In genomic region chr5:103360775-103361247, GRCm38 (mm10) we compare ENCODE assay signal across 12 mouse cellular contexts.
DNase-seq lines count a peak whose midpoint lies in the region; ATAC-seq and TF ChIP-seq lines count a peak whose summit lies in the region.
"Had no signal": no experiment of that assay in that cellular context is flagged by ENCODE, and none has a peak within 500 bp of the region (broad histone marks: within the 10 kb centered on the region; RNA-seq: fewer than 3 reads in every experiment).

No protein-coding gene starts in this region.

- no peak for TF ChIP-seq CTCF in lung, adult 2 months (IDR thresholded peaks at IDR 0.05; ENCODE audit: insufficient read depth, low read length)
- no peak for TF ChIP-seq CTCF in stomach, postnatal 0 days (IDR thresholded peaks at IDR 0.05; ENCODE audit: low read depth)

- TF ChIP-seq EP300 in stomach, postnatal 0 days (optimal IDR thresholded peaks at IDR 0.05) = no peak

- H3K4me1 ChIP-seq in lung, adult 2 months (ENCODE audit: control insufficient read depth, insufficient read depth, low read length) = peaks cover 6% of the 10 kb centered on the region; the same call in 1 of the 2 replicates
- H3K4me1 ChIP-seq in stomach, postnatal 0 days (replicated peaks; ENCODE audit: control insufficient read depth, insufficient read depth) = no peaks in the 10 kb centered on the region
- 0 out of 2 replicates have a peak, but pooled peaks cover 2% of the 10 kb centered on the region for H3K4me1 ChIP-seq in forebrain, embryonic 11.5 days (replicated peaks; ENCODE audit: control insufficient read depth, insufficient read depth, low read length)
- H3K4me1 ChIP-seq in forebrain, embryonic 15.5 days = peaks cover 14% of the 10 kb centered on the region
- H3K4me1 ChIP-seq: limb, embryonic 13.5 days had no signal

- H3K4me2 ChIP-seq in stomach, postnatal 0 days (replicated peaks; ENCODE audit: low read depth) = no peak overlapping the region
- H3K4me2 ChIP-seq in forebrain, embryonic 11.5 days (ENCODE audit: low read depth, low read length, severe bottlenecking) = no peak overlapping the region
- no peak overlapping the region for H3K4me2 ChIP-seq in forebrain, embryonic 15.5 days (replicated peaks)
- H3K4me2 ChIP-seq: limb, embryonic 13.5 days had no signal

- no peaks in the 10 kb centered on the region for H3K36me3 ChIP-seq in stomach, postnatal 0 days (ENCODE audit: control insufficient read depth, insufficient read depth, low read length)
- H3K36me3 ChIP-seq in forebrain, embryonic 11.5 days (ENCODE audit: control insufficient read depth, insufficient read depth, low read length) = no peaks in the 10 kb centered on the region
- H3K36me3 ChIP-seq in forebrain, embryonic 15.5 days = no peaks in the 10 kb centered on the region
- H3K36me3 ChIP-seq: heart, embryonic 10.5 days; limb, embryonic 13.5 days had no signal

- peak; percentile 4 to 14 for DNase-seq in spleen, postnatal 36 days (ENCODE audit: low spot score in 2 of 2)
- no peak for DNase-seq in spleen, postnatal 4 days (ENCODE audit: low spot score in 2 of 2)
- DNase-seq in lung, adult 2 months = peak; percentile 43
- no peak for DNase-seq in stomach, postnatal 0 days (ENCODE audit: low spot score)
- no peak for DNase-seq in forebrain, embryonic 11.5 days (ENCODE audit: low spot score)
- no peak for DNase-seq in Muller cell, postnatal 12 days (ENCODE audit: inconsistent ontology term)
- DNase-seq in cerebellum, adult 11-12 months = no peak
- DNase-seq: right cerebral cortex, adult 18-20 months had no signal

- ATAC-seq in stomach, postnatal 0 days (ENCODE audit: low FRiP score, low TSS enrichment) = 0 out of 2 replicates have a peak, but pooled peaks have one; percentile 19
- ATAC-seq in forebrain, embryonic 11.5 days (replicated peaks; ENCODE audit: low FRiP score) = no peak
- no peak for ATAC-seq in forebrain, embryonic 15.5 days (replicated peaks)

- H3K4me3 ChIP-seq in lung, adult 2 months (replicated peaks; ENCODE audit: extremely low read depth, low read depth, low read length) = no peak overlapping the region
- H3K4me3 ChIP-seq in stomach, postnatal 0 days (ENCODE audit: low read depth, low read length) = no peak overlapping the region
- H3K4me3 ChIP-seq in forebrain, embryonic 11.5 days (ENCODE audit: low read depth, low read length) = no peak overlapping the region
- no peak overlapping the region for H3K4me3 ChIP-seq in forebrain, embryonic 15.5 days
- H3K4me3 ChIP-seq: erythroblast, embryonic 14.5 days; heart, embryonic 10.5 days; limb, embryonic 13.5 days had no signal

- no peak for TF ChIP-seq POLR2A in lung, adult 2 months (IDR thresholded peaks at IDR 0.05; ENCODE audit: borderline replicate concordance, extremely low read depth, low read depth, low read length)

- no peaks in the 10 kb centered on the region for H3K9me3 ChIP-seq in stomach, postnatal 0 days (ENCODE audit: control insufficient read depth, low read length)
- no peaks in the 10 kb centered on the region for H3K9me3 ChIP-seq in forebrain, embryonic 11.5 days (ENCODE audit: control insufficient read depth, low read length)
- H3K9me3 ChIP-seq in forebrain, embryonic 15.5 days = no peaks in the 10 kb centered on the region
- H3K9me3 ChIP-seq: limb, embryonic 13.5 days had no signal

- H3K9ac ChIP-seq in stomach, postnatal 0 days (ENCODE audit: low read length) = no peak overlapping the region
- H3K9ac ChIP-seq in forebrain, embryonic 11.5 days (ENCODE audit: low read length) = no peak overlapping the region
- no peak overlapping the region for H3K9ac ChIP-seq in forebrain, embryonic 15.5 days (replicated peaks)
- H3K9ac ChIP-seq: limb, embryonic 13.5 days had no signal

- H3K27ac ChIP-seq in stomach, postnatal 0 days (replicated peaks) = no peak overlapping the region
- no peak overlapping the region for H3K27ac ChIP-seq in forebrain, embryonic 11.5 days (ENCODE audit: low read depth, low read length)
- no peak overlapping the region for H3K27ac ChIP-seq in forebrain, embryonic 15.5 days (replicated peaks)
- H3K27ac ChIP-seq: heart, embryonic 10.5 days; limb, embryonic 13.5 days had no signal

- WGBS in lung, adult 2 months = 40% methylated on average over 13 of the region's 13 CpGs
- WGBS in stomach, postnatal 0 days = 49% methylated on average over 13 of the region's 13 CpGs
- 82% methylated on average over 13 of the region's 13 CpGs for WGBS in forebrain, embryonic 11.5 days
- WGBS in forebrain, embryonic 15.5 days = 85% methylated on average over 13 of the region's 13 CpGs

- no peaks in the 10 kb centered on the region for H3K27me3 ChIP-seq in stomach, postnatal 0 days (ENCODE audit: control insufficient read depth, insufficient read depth, low read length)
- H3K27me3 ChIP-seq in forebrain, embryonic 11.5 days (ENCODE audit: control insufficient read depth, insufficient read depth, low read length) = no peaks in the 10 kb centered on the region
- no peaks in the 10 kb centered on the region for H3K27me3 ChIP-seq in forebrain, embryonic 15.5 days

Comparison
In these comparisons a context has a peak if more than half of its experiments do, and no peak if none do; other contexts are left out.
1. DNase-seq: peak in spleen, postnatal 36 days (2 of 2) and lung, adult 2 months (single experiment); none in spleen, postnatal 4 days (0 of 2), stomach, postnatal 0 days (single experiment), forebrain, embryonic 11.5 days (single experiment), Muller cell, postnatal 12 days (single experiment) and cerebellum, adult 11-12 months (single experiment).